Comparison of ENCODE assay signal across 8 mouse cellular contexts in the genomic region with DNA sequence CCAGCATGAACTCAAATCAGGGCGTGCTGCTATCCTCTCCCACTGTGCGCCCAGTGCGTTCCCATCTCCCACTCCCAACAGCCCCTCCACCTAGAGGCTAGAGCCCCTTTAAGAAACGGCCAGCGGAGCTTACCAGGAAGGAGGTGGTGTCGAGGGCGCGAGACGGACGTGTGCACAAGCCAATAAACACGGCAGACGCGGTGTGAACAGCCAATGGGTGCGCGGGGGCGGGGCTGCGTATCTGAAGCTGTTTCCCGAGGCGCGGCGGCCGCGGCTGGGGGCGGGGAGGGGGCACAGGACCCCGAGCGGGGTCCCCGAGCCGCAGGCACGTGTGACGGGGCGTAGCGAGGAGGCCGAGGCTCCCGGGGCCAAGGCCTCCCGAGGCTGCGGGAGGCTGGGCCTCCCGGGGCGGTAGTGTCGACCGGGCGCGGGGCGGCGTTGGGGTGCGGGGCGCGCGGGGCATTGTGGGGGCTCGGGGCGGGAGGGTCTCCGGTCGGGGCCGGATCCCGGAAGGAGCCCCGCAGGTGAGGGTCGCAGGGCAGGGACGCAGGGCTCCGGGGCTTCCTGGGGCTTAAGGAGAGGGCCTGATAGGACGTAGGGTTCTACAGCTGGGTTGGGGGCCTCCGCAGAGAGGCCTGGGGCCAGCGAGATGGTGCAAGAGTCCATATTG. TPM values are rescaled to one million over a fixed set of nuclear protein-coding genes. Genes with fewer than 3 reads are reported as not detected.
DNase-seq lines count a peak whose midpoint lies in the region; ATAC-seq and TF ChIP-seq lines count a peak whose summit lies in the region.

Fkbp8 (plus strand) TSS at position 213 of the 670 bp plus-strand sequence.
Kxd1 (minus strand) TSS at position 445 of the 670 bp plus-strand sequence.

- intact Hi-C loops in heart, postnatal 14 days (cut with DNase I) = loop anchor here (5.0 kb wide), 1 partner anchor 60 kb away; no protein-coding TSS in a partner anchor

- H3K9ac ChIP-seq in ES-Bruce4 (ENCODE audit: low read depth, poor library complexity, severe bottlenecking) = peak within 1 kb of the TSS; percentile 94
- peak within 1 kb of the TSS; percentile 95 for H3K9ac ChIP-seq in forebrain, embryonic 14.5 days (ENCODE audit: low read length)

- H3K36me3 ChIP-seq in ES-Bruce4 (ENCODE audit: control insufficient read depth, insufficient read depth, low read length, poor library complexity, severe bottlenecking) = peaks cover 20% of the 10 kb centered on the region
- H3K36me3 ChIP-seq in forebrain, embryonic 14.5 days (ENCODE audit: control insufficient read depth, insufficient read depth, low read length) = peaks cover 33% of the 10 kb centered on the region

- DNase-seq in forebrain, embryonic 14.5 days (ENCODE audit: low spot score) = peak; percentile 98
- DNase-seq in heart, postnatal 14 days = peak; percentile 99
- peak; percentile 97 to 100 for DNase-seq in layer of hippocampus, adult 18-20 months (ENCODE audit: low spot score in 2 of 2)
- peak; percentile 99 for DNase-seq in lung, adult 2 months
- DNase-seq in thymus, adult 18-20 months = peak; percentile 95 to 96

- peak; percentile 77 for TF ChIP-seq POLR2A in ES-Bruce4 (IDR thresholded peaks at IDR 0.05; ENCODE audit: insufficient read depth, low read length)
- peak; percentile 65; the same call in 1 of the 2 replicates for TF ChIP-seq POLR2A in lung, adult 2 months (IDR thresholded peaks at IDR 0.05; ENCODE audit: borderline replicate concordance, extremely low read depth, low read depth, low read length)

- H3K9me3 ChIP-seq in ES-Bruce4 (replicated peaks; ENCODE audit: control insufficient read depth, insufficient read depth, low read length, poor library complexity, severe bottlenecking) = no peaks in the 10 kb centered on the region
- H3K9me3 ChIP-seq in forebrain, embryonic 14.5 days (replicated peaks; ENCODE audit: control insufficient read depth, low read length) = no peaks in the 10 kb centered on the region

- ATAC-seq in cerebellum, adult (ENCODE audit: insufficient number of reproducible peaks, low FRiP score, low TSS enrichment) = peak; percentile 85
- ATAC-seq in forebrain, embryonic 14.5 days = peak; percentile 94
- ATAC-seq in neutrophil, adult 5-6 weeks (ENCODE audit: extremely low read depth, insufficient number of reproducible peaks, low FRiP score, poor library complexity, severe bottlenecking) = peak; percentile 89

- H3K4me2 ChIP-seq in forebrain, embryonic 14.5 days (ENCODE audit: low read length) = peak within 1 kb of the TSS; percentile 88

- H3K4me3 ChIP-seq in ES-Bruce4 (ENCODE audit: low read depth, low read length) = peak within 1 kb of the TSS; percentile 99
- H3K4me3 ChIP-seq in forebrain, embryonic 14.5 days (ENCODE audit: low read depth, low read length) = peak within 1 kb of the TSS; percentile 82
- peak within 1 kb of the TSS; percentile 97 for H3K4me3 ChIP-seq in lung, adult 2 months (replicated peaks; ENCODE audit: extremely low read depth, low read depth, low read length)

- H3K27me3 ChIP-seq in ES-Bruce4 (ENCODE audit: control insufficient read depth, insufficient read depth, low read length, poor library complexity, severe bottlenecking) = no peaks in the 10 kb centered on the region
- no peaks in the 10 kb centered on the region for H3K27me3 ChIP-seq in forebrain, embryonic 14.5 days (replicated peaks; ENCODE audit: control insufficient read depth, insufficient read depth, low read length)

- peak within 1 kb of the TSS; percentile 84 for H3K27ac ChIP-seq in ES-Bruce4 (ENCODE audit: insufficient read depth, low read length)
- H3K27ac ChIP-seq in forebrain, embryonic 14.5 days (ENCODE audit: low read depth, low read length) = peak within 1 kb of the TSS; percentile 82

- WGBS in forebrain, embryonic 14.5 days = under 1% methylated on average over 59 of the region's 61 CpGs
- 1% methylated on average over 59 of the region's 61 CpGs for WGBS in lung, adult 2 months

- no peak for TF ChIP-seq CTCF in ES-Bruce4 (IDR thresholded peaks at IDR 0.05; ENCODE audit: low read depth, low read length)
- no peak for TF ChIP-seq CTCF in lung, adult 2 months (IDR thresholded peaks at IDR 0.05; ENCODE audit: insufficient read depth, low read length)

- no peak for TF ChIP-seq EP300 in ES-Bruce4 (IDR thresholded peaks at IDR 0.05; ENCODE audit: insufficient read depth, low read depth, low read length)

- H3K4me1 ChIP-seq in ES-Bruce4 (ENCODE audit: control insufficient read depth, insufficient read depth, low read length) = peaks cover 3% of the 10 kb centered on the region
- peaks cover 9% of the 10 kb centered on the region for H3K4me1 ChIP-seq in forebrain, embryonic 14.5 days (ENCODE audit: control insufficient read depth, insufficient read depth, low read length)
- peaks cover 8% of the 10 kb centered on the region for H3K4me1 ChIP-seq in lung, adult 2 months (ENCODE audit: control insufficient read depth, insufficient read depth, low read length)

RNA-seq across cellular contexts. Expression of gene Fkbp8, which starts in this region (rescaled TPM):
- polyA plus RNA-seq in ES-Bruce4 (2011; ENCODE audit: insufficient read depth, insufficient read length, low read depth, missing spikeins) = 80.5 and 87.3 TPM in 2 replicates
- polyA plus RNA-seq in forebrain, embryonic 14.5 days (2014; fragmentation: Nextera tagmentation; extraction: Ambion mirVana) = 363 and 380 TPM in 2 replicates
- total RNA-seq in heart, postnatal 14 days (2021) = 100 to 1,000 TPM; 150 to 163 TPM
- 100 to 1,000 TPM; 450 to 467 TPM for total RNA-seq in layer of hippocampus, adult 18-20 months (2021)
- 361 and 369 TPM in 2 replicates for polyA plus RNA-seq in lung, adult 2 months (2012; rRNA removed)
- total RNA-seq in neutrophil, adult 5-6 weeks (2017) = 185 and 192 TPM in 2 replicates

RNA-seq across cellular contexts. Expression of gene Kxd1, which starts in this region (rescaled TPM):
- 57.4 and 63.5 TPM in 2 replicates for polyA plus RNA-seq in ES-Bruce4 (2011; ENCODE audit: insufficient read depth, insufficient read length, low read depth, missing spikeins)
- polyA plus RNA-seq in forebrain, embryonic 14.5 days (2014; fragmentation: Nextera tagmentation; extraction: Ambion mirVana) = 49.1 and 57.9 TPM in 2 replicates
- total RNA-seq in heart, postnatal 14 days (2021) = 10 to 100 TPM; 75.3 to 76.6 TPM
- 10 to 100 TPM; 40.6 to 45.6 TPM for total RNA-seq in layer of hippocampus, adult 18-20 months (2021)
- polyA plus RNA-seq in lung, adult 2 months (2012; rRNA removed) = 48.7 and 54.6 TPM in 2 replicates
- total RNA-seq in neutrophil, adult 5-6 weeks (2017) = 47.4 and 51.6 TPM in 2 replicates

Comparison
In these comparisons a context has a peak if more than half of its experiments do, and no peak if none do; other contexts are left out.
1. Peak in every context shown above with its lines: DNase-seq, ATAC-seq, H3K4me3 ChIP-seq and H3K27ac ChIP-seq.